Mouse (Mus musculus): Measurements from ENCODE around the gene Ect2.
A peak's percentile ranks its signal among the peaks of the same experiment; 100 is the strongest.

Gene Ect2

GRCm38 (mm10) chr3:27153701-27154209 lies at the start of gene Ect2:
Gene Ect2 (minus strand): TSS chr3:27153878.
- peak; percentile 97 for DNase-seq (ENCODE audit: extremely low read depth, low read depth)

DNA sequence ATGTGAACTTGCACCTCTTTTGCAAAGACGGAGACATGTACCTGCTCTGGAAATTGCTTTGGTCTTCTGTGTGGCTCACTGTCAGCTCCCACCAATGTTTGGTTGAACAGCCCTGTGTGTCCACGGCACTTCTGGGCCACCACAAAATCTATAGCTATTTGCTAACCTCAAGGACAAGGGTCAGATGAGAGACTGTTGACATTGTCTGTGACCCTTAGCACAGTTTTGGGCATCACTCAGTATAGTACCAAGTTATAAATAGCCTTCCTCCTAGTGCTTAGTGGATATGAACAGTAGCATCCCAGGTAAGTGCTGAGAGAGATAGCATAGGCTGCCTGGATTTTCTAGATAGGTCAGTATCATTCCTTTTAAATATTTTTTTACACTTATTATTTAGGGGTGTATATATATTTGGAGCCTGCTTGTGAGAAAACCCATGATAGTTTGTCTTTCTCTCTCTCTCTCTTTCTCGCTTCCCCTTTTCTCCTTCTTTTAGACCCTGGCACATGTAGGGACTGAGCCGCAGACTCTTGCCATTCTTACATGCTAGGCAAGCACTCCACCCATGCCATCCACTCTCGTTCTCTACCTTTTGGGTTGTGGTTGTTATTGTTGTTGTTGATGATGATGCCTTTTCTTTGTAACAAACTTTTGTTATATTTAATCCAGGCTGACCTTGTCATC lies 48.2 kb upstream of the Ect2 start:
- no peak for DNase-seq (ENCODE audit: extremely low read depth, low read depth)

- no peak for DNase-seq (ENCODE audit: extremely low read depth, low read depth)
Measured at GRCm38 (mm10) chr3:27199120-27199519, 45.4 kb upstream of the Ect2 start.

GRCm38 (mm10) chr3:27197816-27198215 lies 44.1 kb upstream of the Ect2 start:
- no peak for DNase-seq (ENCODE audit: extremely low read depth, low read depth)

- DNase-seq (ENCODE audit: extremely low read depth, low read depth): no peak
Measured at GRCm38 (mm10) chr3:27196529-27196928, 42.9 kb upstream of the Ect2 start.

GRCm38 (mm10) chr3:27195573-27196227 lies 42.0 kb upstream of the Ect2 start:
- no peak for DNase-seq (ENCODE audit: extremely low read depth, low read depth)

GRCm38 (mm10) chr3:27195153-27195552 lies 41.5 kb upstream of the Ect2 start:
- no peak for DNase-seq (ENCODE audit: extremely low read depth, low read depth)

DNA sequence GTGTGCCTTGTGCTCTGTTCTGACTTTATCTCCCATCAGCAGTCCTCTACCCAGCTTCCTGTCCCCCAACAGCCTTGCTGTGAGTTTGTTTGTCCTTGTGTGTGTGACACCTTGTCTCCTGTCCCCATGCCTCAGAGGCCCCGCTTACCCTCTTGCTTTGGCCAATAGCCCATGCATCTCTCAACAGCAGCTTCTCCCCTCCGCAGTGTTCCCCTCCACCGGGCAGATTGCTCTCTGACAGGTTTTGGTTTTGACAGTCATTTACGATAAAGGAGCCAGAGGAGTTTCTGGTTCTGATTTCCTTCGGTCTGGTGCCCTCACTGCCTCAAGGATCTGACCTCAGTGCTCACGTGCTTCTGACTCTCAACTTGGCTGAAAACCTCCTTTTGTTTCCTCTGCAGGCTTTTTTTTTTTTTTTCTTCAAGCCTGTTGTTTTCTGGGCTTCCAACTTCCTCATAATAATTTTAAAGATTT lies 40.2 kb upstream of the Ect2 start:
- DNase-seq (ENCODE audit: extremely low read depth, low read depth): peak; percentile 65

- no peak for DNase-seq (ENCODE audit: extremely low read depth, low read depth)
Measured at GRCm38 (mm10) chr3:27191856-27192255, 38.2 kb upstream of the Ect2 start.

DNA sequence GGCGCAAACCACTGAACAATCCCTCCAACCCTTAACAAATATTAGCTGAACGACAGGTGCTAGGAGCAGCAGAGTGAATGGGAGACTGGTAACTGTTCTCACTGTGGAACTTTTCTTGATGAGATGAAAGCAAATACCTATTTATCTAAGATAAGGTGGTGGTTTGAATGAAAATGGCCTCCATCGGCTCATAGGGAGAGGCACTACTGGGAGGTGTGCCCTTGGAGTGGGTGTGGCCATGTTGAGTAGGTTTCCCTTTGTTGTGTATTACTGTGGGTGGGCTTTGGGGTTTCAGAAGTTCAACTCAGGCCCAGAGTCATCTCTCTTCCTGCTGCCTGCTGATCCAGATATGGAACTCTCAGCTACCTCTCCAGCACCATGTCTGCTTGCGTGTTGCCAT lies 37.2 kb upstream of the Ect2 start:
- DNase-seq (ENCODE audit: extremely low read depth, low read depth): no peak

DNA sequence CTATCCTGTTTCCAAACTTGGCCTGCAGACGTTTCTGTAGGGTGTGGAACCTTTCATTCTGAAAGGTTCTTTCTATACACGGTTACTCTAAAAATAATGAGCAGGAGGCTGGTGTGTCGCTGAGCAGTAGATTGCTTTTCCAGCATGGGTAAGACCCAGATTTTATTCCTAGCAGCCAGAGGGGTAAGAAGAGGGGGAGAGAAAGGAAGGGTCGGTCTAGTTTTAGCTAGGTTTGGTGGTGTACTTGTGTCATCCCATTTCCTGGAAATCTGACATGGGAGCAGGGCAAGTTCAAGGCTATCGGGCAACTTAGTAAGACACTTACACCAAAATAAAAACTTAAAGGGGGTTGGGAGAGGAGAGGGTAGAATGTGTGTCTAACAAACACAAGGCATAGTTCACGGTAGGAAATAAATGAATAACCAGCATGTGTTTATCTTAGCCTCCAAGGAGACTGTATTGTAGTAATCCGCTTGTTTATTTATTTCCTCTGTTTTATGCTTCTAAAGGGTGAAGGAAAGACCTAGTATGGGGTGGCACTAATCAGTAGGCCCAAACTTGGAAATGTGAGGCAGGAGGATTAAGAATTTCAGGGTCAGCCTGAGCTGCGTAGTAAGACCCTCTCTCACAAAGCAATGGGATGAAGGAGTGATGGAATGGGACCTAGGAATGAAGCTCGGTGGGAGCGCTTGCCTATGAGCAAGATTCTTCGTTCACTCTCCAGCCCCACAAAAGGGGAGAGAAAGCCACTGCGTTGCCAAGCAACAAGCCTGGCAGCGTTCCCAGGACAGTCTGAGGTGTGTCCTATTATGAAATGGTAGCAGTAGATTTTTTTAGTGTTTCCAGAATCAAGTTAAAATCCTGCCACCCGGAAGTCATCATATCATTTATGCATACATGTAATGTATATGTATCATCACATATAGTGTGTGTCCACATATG lies 35.9 kb upstream of the Ect2 start:
- no peak for DNase-seq (ENCODE audit: extremely low read depth, low read depth)

- no peak for DNase-seq (ENCODE audit: extremely low read depth, low read depth)
Measured at GRCm38 (mm10) chr3:27188386-27188785, 34.7 kb upstream of the Ect2 start.

- peak; percentile 35 for DNase-seq (ENCODE audit: extremely low read depth, low read depth)
Measured at GRCm38 (mm10) chr3:27183601-27184175, 30.0 kb upstream of the Ect2 start.

DNA sequence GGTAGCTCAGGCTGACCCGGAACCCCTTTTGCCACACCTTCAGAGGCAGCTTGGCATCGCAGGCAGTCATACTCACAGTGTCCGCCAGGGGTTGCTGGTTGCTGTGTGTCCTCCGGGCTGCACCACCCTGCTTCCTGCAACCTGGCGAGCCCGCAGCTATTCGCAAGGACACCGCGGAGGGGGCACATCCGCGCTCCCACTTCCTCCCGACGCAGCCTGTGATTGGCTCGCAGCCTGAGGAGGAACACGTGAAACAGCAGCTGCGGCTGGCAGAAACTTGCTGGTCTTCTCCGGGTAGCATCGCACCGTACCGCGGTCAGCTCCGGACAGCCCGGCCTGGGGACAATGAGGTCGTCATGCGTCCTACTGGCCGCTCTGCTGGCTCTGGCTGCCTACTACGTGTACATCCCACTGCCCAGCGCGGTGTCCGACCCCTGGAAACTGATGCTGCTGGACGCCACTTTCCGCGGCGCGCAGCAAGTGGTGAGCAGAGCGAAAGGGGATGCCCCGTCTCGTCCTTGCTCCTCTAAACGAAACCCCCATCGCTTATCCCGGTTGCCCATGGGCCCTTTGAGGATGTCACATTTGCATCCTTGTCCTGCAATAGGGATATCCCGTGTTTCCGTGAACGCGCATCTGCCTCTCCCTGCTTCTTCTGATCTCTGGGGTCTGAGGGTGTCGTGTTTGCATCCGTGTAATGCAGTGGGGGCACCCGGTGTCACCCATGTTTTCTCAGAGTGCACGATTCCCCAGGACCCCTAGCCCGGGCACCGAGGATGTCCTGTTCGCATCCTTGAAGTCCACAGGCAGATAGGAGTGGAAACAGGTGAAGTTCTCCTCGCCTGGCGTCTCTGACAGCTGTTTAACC lies 29.3 kb upstream of the Ect2 start, which contains the start of gene Nceh1:
Nceh1 (plus strand) TSS at position 233 of the 868 bp plus-strand sequence.
- peak; percentile 91 for DNase-seq (ENCODE audit: extremely low read depth, low read depth)

- no peak for DNase-seq (ENCODE audit: extremely low read depth, low read depth)
Measured at GRCm38 (mm10) chr3:27179711-27180110, 26.0 kb upstream of the Ect2 start.

DNA sequence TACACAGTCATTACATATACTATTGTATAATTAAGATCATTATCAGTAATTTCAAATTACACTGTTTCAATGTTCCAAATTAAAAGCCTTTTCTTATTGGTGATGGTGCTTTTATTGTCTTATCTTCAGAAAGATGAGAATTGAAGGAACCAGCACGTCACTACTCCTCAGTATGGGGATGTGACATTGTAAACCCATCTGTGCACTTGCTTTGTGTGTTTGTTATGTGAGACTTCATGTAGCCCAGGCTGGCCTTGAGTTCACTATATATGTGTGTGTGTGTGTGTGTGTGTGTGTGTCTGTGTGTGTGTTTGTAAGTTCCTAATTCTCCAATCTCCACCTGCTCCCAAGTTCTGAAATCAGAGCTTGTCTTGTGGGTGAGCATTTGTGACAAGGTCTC lies 16.6 kb upstream of the Ect2 start:
- DNase-seq (ENCODE audit: extremely low read depth, low read depth): no peak

- DNase-seq (ENCODE audit: extremely low read depth, low read depth): no peak
Measured at GRCm38 (mm10) chr3:27165481-27166065, 11.9 kb upstream of the Ect2 start.

GRCm38 (mm10) chr3:27162410-27162804 lies 8.7 kb upstream of the Ect2 start:
- peak; percentile 66 for DNase-seq (ENCODE audit: extremely low read depth, low read depth)

- DNase-seq (ENCODE audit: extremely low read depth, low read depth): no peak
Measured at GRCm38 (mm10) chr3:27161645-27162409, 8.1 kb upstream of the Ect2 start.
